Mouse (Mus musculus) bone marrow, adult 2 months (tissue): ENCODE data around the gene Slc16a8.

ENCODE experiments used
- CTCF ChIP-seq: fragments of 200-500 bp; IDR thresholded peaks from 2 replicates; pipeline ENCODE4 v1.5.1; 2011; ENCODE audit warnings: low read length, control low read depth; ENCODE audit not compliant: control insufficient read depth, insufficient read depth
- POLR2A ChIP-seq: fragments of 200-500 bp; IDR thresholded peaks from 2 replicates; pipeline ENCODE4 v1.6.1; 2011; ENCODE audit warnings: low read depth, mild to moderate bottlenecking, control low read depth, low read length, borderline replicate concordance; ENCODE audit not compliant: control insufficient read depth

GRCm38 (mm10) chr15:79238036-79238435 lies 16.5 kb downstream of the Slc16a8 start:
- no peak for TF ChIP-seq CTCF
- TF ChIP-seq POLR2A = no peak
